Mouse (Mus musculus): Measurements from ENCODE around the gene Kctd10.

The Kctd10 gene

GRCm38 (mm10) chr5:114368121-114368520, 12.2 kb downstream of the Kctd10 start:
- no peaks in the 10 kb centered on the region for H3K27me3 ChIP-seq (ENCODE audit: insufficient read depth, low read length)
- TF ChIP-seq CTCF (conservative IDR thresholded peaks at IDR 0.05; ENCODE audit: low read length) (no peak), POU5F1 (IDR thresholded peaks at IDR 0.05; ENCODE audit: borderline replicate concordance, low read length) (no peak), NANOG (IDR thresholded peaks at IDR 0.05; ENCODE audit: borderline replicate concordance, low read length) (no peak)
- peaks cover 99% of the 10 kb centered on the region for H3K36me3 ChIP-seq (ENCODE audit: insufficient read depth, low read length)
- no peak overlapping the region for H3K4me3 ChIP-seq (replicated peaks; ENCODE audit: low read length)
- H3K9me3 ChIP-seq (ENCODE audit: low read length), result no peaks in the 10 kb centered on the region
- peaks cover 85% of the 10 kb centered on the region for H3K4me1 ChIP-seq (replicated peaks; ENCODE audit: low read depth, low read length)

- Histone ChIP-seq H3K4me3 (replicated peaks; ENCODE audit: low read length) (no peak overlapping the region), H3K9me3 (ENCODE audit: low read length) (no peaks in the 10 kb centered on the region), H3K36me3 (ENCODE audit: insufficient read depth, low read length) (peaks cover 74% of the 10 kb centered on the region), H3K4me1 (replicated peaks; ENCODE audit: low read depth, low read length) (peaks cover 74% of the 10 kb centered on the region), H3K27me3 (ENCODE audit: insufficient read depth, low read length) (no peaks in the 10 kb centered on the region)
- TF ChIP-seq NANOG (IDR thresholded peaks at IDR 0.05; ENCODE audit: borderline replicate concordance, low read length) (no peak), CTCF (conservative IDR thresholded peaks at IDR 0.05; ENCODE audit: low read length) (no peak), POU5F1 (IDR thresholded peaks at IDR 0.05; ENCODE audit: borderline replicate concordance, low read length) (no peak)
These were observed 15.1 kb downstream of the Kctd10 start for GRCm38 (mm10) chr5:114365043-114365752.

GRCm38 (mm10) chr5:114360968-114361367, 19.3 kb downstream of the Kctd10 start:
- no peaks in the 10 kb centered on the region for H3K9me3 ChIP-seq (ENCODE audit: low read length)
- peaks cover 67% of the 10 kb centered on the region for H3K4me1 ChIP-seq (replicated peaks; ENCODE audit: low read depth, low read length)
- H3K36me3 ChIP-seq (ENCODE audit: insufficient read depth, low read length), result peaks cover 31% of the 10 kb centered on the region
- no peaks in the 10 kb centered on the region for H3K27me3 ChIP-seq (ENCODE audit: insufficient read depth, low read length)
- no peak for TF ChIP-seq NANOG (IDR thresholded peaks at IDR 0.05; ENCODE audit: borderline replicate concordance, low read length)
- TF ChIP-seq CTCF (conservative IDR thresholded peaks at IDR 0.05; ENCODE audit: low read length), result no peak
- TF ChIP-seq POU5F1 (IDR thresholded peaks at IDR 0.05; ENCODE audit: borderline replicate concordance, low read length), result no peak
- H3K4me3 ChIP-seq (replicated peaks; ENCODE audit: low read length), result no peak overlapping the region

GRCm38 (mm10) chr5:114359586-114359985, 20.7 kb downstream of the Kctd10 start:
- TF ChIP-seq CTCF (conservative IDR thresholded peaks at IDR 0.05; ENCODE audit: low read length) (no peak), NANOG (IDR thresholded peaks at IDR 0.05; ENCODE audit: borderline replicate concordance, low read length) (no peak), POU5F1 (IDR thresholded peaks at IDR 0.05; ENCODE audit: borderline replicate concordance, low read length) (no peak)
- H3K4me3 ChIP-seq (replicated peaks; ENCODE audit: low read length), result no peak overlapping the region
- peaks cover 57% of the 10 kb centered on the region for H3K4me1 ChIP-seq (replicated peaks; ENCODE audit: low read depth, low read length)
- no peaks in the 10 kb centered on the region for H3K27me3 ChIP-seq (ENCODE audit: insufficient read depth, low read length)
- H3K36me3 ChIP-seq (ENCODE audit: insufficient read depth, low read length), result peaks cover 17% of the 10 kb centered on the region
- H3K9me3 ChIP-seq (ENCODE audit: low read length), result no peaks in the 10 kb centered on the region

GRCm38 (mm10) chr5:114358833-114359232, 21.5 kb downstream of the Kctd10 start:
- no peak for TF ChIP-seq CTCF (conservative IDR thresholded peaks at IDR 0.05; ENCODE audit: low read length)
- no peak for TF ChIP-seq POU5F1 (IDR thresholded peaks at IDR 0.05; ENCODE audit: borderline replicate concordance, low read length)
- TF ChIP-seq NANOG (IDR thresholded peaks at IDR 0.05; ENCODE audit: borderline replicate concordance, low read length), result no peak
- no peak overlapping the region for H3K4me3 ChIP-seq (replicated peaks; ENCODE audit: low read length)
- no peaks in the 10 kb centered on the region for H3K9me3 ChIP-seq (ENCODE audit: low read length)
- H3K36me3 ChIP-seq (ENCODE audit: insufficient read depth, low read length), result peaks cover 10% of the 10 kb centered on the region
- peaks cover 54% of the 10 kb centered on the region for H3K4me1 ChIP-seq (replicated peaks; ENCODE audit: low read depth, low read length)
- no peaks in the 10 kb centered on the region for H3K27me3 ChIP-seq (ENCODE audit: insufficient read depth, low read length)

- peaks cover 3% of the 10 kb centered on the region; the same call in 1 of the 2 replicates for H3K36me3 ChIP-seq (ENCODE audit: insufficient read depth, low read length)
- peaks cover 37% of the 10 kb centered on the region for H3K4me1 ChIP-seq (replicated peaks; ENCODE audit: low read depth, low read length)
- TF ChIP-seq POU5F1 (IDR thresholded peaks at IDR 0.05; ENCODE audit: borderline replicate concordance, low read length) (no peak), NANOG (IDR thresholded peaks at IDR 0.05; ENCODE audit: borderline replicate concordance, low read length) (no peak), CTCF (conservative IDR thresholded peaks at IDR 0.05; ENCODE audit: low read length) (no peak)
- H3K4me3 ChIP-seq (replicated peaks; ENCODE audit: low read length), result peak overlapping the region; percentile 55
- no peaks in the 10 kb centered on the region for H3K27me3 ChIP-seq (ENCODE audit: insufficient read depth, low read length)
- H3K9me3 ChIP-seq (ENCODE audit: low read length), result no peaks in the 10 kb centered on the region
These were observed 23.2 kb downstream of the Kctd10 start for GRCm38 (mm10) chr5:114356936-114357751.

GRCm38 (mm10) chr5:114356250-114356935, 23.9 kb downstream of the Kctd10 start:
- H3K4me1 ChIP-seq (replicated peaks; ENCODE audit: low read depth, low read length), result peaks cover 38% of the 10 kb centered on the region
- peak overlapping the region; percentile 55 for H3K4me3 ChIP-seq (replicated peaks; ENCODE audit: low read length)
- H3K36me3 ChIP-seq (ENCODE audit: insufficient read depth, low read length), result peaks cover 3% of the 10 kb centered on the region; the same call in 1 of the 2 replicates
- H3K27me3 ChIP-seq (ENCODE audit: insufficient read depth, low read length), result no peaks in the 10 kb centered on the region
- no peaks in the 10 kb centered on the region for H3K9me3 ChIP-seq (ENCODE audit: low read length)
- peak; percentile 72 for TF ChIP-seq CTCF (conservative IDR thresholded peaks at IDR 0.05; ENCODE audit: low read length)
- no peak for TF ChIP-seq POU5F1 (IDR thresholded peaks at IDR 0.05; ENCODE audit: borderline replicate concordance, low read length)

- TF ChIP-seq POU5F1 (IDR thresholded peaks at IDR 0.05; ENCODE audit: borderline replicate concordance, low read length), result no peak
- TF ChIP-seq NANOG (IDR thresholded peaks at IDR 0.05; ENCODE audit: borderline replicate concordance, low read length), result no peak
- TF ChIP-seq CTCF (conservative IDR thresholded peaks at IDR 0.05; ENCODE audit: low read length), result peak; percentile 23; the same call in 1 of the 2 replicates
- H3K4me1 ChIP-seq (replicated peaks; ENCODE audit: low read depth, low read length), result peaks cover 19% of the 10 kb centered on the region
These were observed 28.8 kb downstream of the Kctd10 start for GRCm38 (mm10) chr5:114351490-114351889.

More at GRCm38 (mm10) chr5:114351490-114351889, 28.8 kb downstream of the Kctd10 start:
- Histone ChIP-seq H3K4me3 (replicated peaks; ENCODE audit: low read length) (peak overlapping the region; percentile 41), H3K36me3 (ENCODE audit: insufficient read depth, low read length) (no peaks in the 10 kb centered on the region), H3K9me3 (ENCODE audit: low read length) (no peaks in the 10 kb centered on the region), H3K27me3 (ENCODE audit: insufficient read depth, low read length) (peaks cover 12% of the 10 kb centered on the region; the same call in 1 of the 2 replicates)
